Mouse (Mus musculus) embryonic facial prominence, embryonic 11.5 days (tissue): ENCODE results near the gene Themis. TPM values are rescaled to one million over a fixed set of nuclear protein-coding genes. Genes with fewer than 3 reads are reported as not detected.

ENCODE experiments used
- ATAC-seq: fragments of 200-750 bp; cut with Nextera tagmentation; replicated peaks from 2 replicates; pipeline ENCODE4 v1.8.0; 2017; ENCODE audit warnings: low read depth; ENCODE audit not compliant: insufficient number of reproducible peaks, low FRiP score, low TSS enrichment
- DNase-seq: peaks from one replicate; pipeline ENCODE4 v3.0.0-alpha.2; 2015; ENCODE audit warnings: low spot score
- H3K27ac ChIP-seq: fragments of 300-500 bp; sonication (generic); replicated peaks from 2 replicates; pipeline ENCODE4 v1.5.1; 2014; ENCODE audit warnings: mild to moderate bottlenecking, low read depth, low read length, control low read depth
- H3K27me3 ChIP-seq: fragments of 300-500 bp; sonication (generic); 2 replicates; pipeline ENCODE4 v1.6.1; 2014; ENCODE audit warnings: mild to moderate bottlenecking, low read length, moderate library complexity, mixed read lengths; ENCODE audit not compliant: control insufficient read depth, insufficient read depth
- H3K36me3 ChIP-seq: fragments of 300-500 bp; sonication (generic); replicated peaks from 2 replicates; pipeline ENCODE4 v1.6.1; 2014; ENCODE audit warnings: low read depth, mild to moderate bottlenecking, low read length, moderate library complexity, mixed read lengths; ENCODE audit not compliant: control insufficient read depth, insufficient read depth
- H3K4me1 ChIP-seq: fragments of 300-500 bp; sonication (generic); 2 replicates; pipeline ENCODE4 v1.6.1; 2014; ENCODE audit warnings: low read length, mixed read lengths; ENCODE audit not compliant: control insufficient read depth, insufficient read depth
- H3K4me2 ChIP-seq: fragments of 300-500 bp; sonication (generic); 2 replicates; pipeline ENCODE4 v1.6.1; 2014; ENCODE audit warnings: low read depth, mild to moderate bottlenecking, control low read depth, low read length, moderate library complexity
- H3K4me3 ChIP-seq: fragments of 300-500 bp; sonication (generic); 2 replicates; pipeline ENCODE4 v1.5.1; 2014; ENCODE audit warnings: low read depth, low read length, control low read depth
- H3K9ac ChIP-seq: fragments of 300-500 bp; sonication (generic); replicated peaks from 2 replicates; pipeline ENCODE4 v1.6.1; 2014; ENCODE audit warnings: mild to moderate bottlenecking, control low read depth, low read length
- H3K9me3 ChIP-seq: fragments of 300-500 bp; sonication (generic); replicated peaks from 2 replicates; pipeline ENCODE4 v1.6.1; 2016; ENCODE audit warnings: mild to moderate bottlenecking, low read length, inconsistent platforms, mixed read lengths; ENCODE audit not compliant: control insufficient read depth
- WGBS: fragments of 180-500 bp; shearing (Covaris S2); extraction: QIAGEN DNeasy Blood & Tissue Kit; methylation state at CpG from one replicate; pipeline ENCODE4 v1.1.7; 2014; 5-methylcytosine and 5-hydroxymethylcytosine counted together
- polyA plus RNA-seq: library from polyadenylated mRNA; unstranded; fragments of >200 nt; fragmentation: Nextera tagmentation; extraction: Ambion mirVana; gene quantifications from 2 replicates; pipeline ENCODE4 v1.2.1, GENCODE M21; 2014

Gene Themis
- polyA plus RNA-seq, 1 experiment from 2014 or later, result 0.10 TPM

DNA sequence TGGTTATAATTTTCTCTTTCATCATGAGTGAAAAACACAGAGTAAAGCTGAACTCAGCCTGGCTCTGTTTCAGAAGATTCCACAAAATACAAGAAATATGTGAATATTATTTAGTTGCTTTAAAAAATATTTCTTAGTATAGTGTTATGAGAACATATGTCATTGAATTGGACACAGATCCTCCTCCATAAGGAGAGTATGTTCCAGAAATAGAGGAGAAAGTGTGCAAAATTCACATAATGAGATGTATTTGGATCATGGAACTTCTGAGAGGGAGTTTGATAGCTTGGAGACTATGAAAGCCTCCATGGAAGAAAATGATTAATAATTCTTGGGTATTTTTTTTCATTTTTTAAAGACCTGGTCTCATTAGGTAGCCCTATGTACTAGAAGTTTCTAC, 13.4 kb upstream of the Themis start:
- no peak overlapping the region for H3K4me2 ChIP-seq
- no peak for DNase-seq
- no peaks in the 10 kb centered on the region for H3K36me3 ChIP-seq
- H3K27ac ChIP-seq, result no peak overlapping the region
- no peaks in the 10 kb centered on the region for H3K4me1 ChIP-seq
- H3K4me3 ChIP-seq, result no peak overlapping the region
- H3K9ac ChIP-seq, result no peak overlapping the region
- ATAC-seq, result no peak
- no peaks in the 10 kb centered on the region for H3K9me3 ChIP-seq
- no peaks in the 10 kb centered on the region for H3K27me3 ChIP-seq

DNA sequence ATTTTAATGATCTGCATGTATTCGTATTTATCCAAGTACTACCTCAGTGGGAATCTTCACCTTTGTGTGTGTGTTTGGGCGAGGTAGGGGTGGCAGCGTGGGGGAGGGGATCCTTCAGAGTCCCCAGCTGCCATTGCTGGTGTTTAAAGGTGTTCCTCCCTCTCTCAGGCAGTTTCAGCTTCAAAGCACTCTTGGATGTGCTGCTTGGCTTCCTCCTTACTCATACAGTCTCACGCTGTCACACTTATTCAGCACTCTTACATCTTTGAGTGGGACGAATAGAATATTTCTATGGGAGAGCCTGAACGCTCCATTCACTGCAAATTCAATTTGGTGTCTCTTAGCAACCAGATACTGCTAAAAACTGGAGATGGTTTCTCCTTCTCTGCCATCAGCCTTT, 3.0 kb upstream of the Themis start:
- Histone ChIP-seq H3K27me3 (no peaks in the 10 kb centered on the region), H3K4me2 (no peak overlapping the region), H3K27ac (no peak overlapping the region), H3K9me3 (no peaks in the 10 kb centered on the region), H3K4me3 (no peak overlapping the region), H3K9ac (no peak overlapping the region), H3K36me3 (no peaks in the 10 kb centered on the region), H3K4me1 (no peaks in the 10 kb centered on the region)
- 75% methylated on average over 6 of the region's 6 CpGs for WGBS
- ATAC-seq (no peak), DNase-seq (no peak)

DNA sequence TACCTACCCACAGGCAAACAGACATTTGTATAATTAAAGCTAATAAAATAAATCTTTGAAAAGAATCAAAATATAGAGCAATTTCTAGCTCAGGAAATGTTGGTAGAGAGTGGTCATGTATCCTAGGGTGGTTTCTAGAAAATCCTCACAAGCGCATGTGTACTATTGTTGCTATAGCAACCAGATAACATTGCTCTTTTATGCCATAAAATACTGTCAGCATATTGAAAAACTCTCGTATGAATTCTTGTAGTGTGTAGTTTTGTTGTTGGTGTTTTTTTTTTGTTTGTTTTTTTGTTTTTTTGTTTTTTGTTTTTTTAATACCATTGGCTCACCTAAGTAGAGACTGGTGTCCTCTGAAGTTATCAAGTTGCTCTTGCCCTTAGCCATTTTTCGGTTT, 5.8 kb downstream of the Themis start:
- Histone ChIP-seq H3K27me3 (no peaks in the 10 kb centered on the region), H3K9ac (no peak overlapping the region), H3K36me3 (no peaks in the 10 kb centered on the region), H3K9me3 (no peaks in the 10 kb centered on the region), H3K4me1 (no peaks in the 10 kb centered on the region), H3K4me3 (no peak overlapping the region), H3K27ac (no peak overlapping the region), H3K4me2 (no peak overlapping the region)
- DNase-seq (no peak), ATAC-seq (no peak)
- WGBS, result 92% methylated on average over 3 of the region's 3 CpGs

DNA sequence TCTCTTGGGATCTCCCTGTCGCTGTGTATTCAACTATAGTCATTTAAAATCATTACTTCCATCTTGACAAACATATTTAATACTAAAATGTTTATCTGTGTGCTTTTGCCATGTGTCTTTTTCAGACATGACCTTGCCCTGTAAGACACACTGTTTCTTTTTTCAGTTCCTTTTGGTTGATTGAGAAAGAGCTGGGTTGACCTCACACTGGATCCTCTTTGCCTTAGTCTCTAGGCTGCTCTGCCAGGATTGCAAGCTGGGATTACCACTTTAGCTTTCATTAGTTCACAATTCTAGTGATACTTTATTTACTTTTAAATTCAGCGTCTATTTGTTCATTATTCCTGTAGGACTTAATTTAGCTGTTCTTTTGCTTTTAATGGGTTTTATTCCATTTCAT, 7.2 kb downstream of the Themis start:
- H3K27me3 ChIP-seq, result no peaks in the 10 kb centered on the region

DNA sequence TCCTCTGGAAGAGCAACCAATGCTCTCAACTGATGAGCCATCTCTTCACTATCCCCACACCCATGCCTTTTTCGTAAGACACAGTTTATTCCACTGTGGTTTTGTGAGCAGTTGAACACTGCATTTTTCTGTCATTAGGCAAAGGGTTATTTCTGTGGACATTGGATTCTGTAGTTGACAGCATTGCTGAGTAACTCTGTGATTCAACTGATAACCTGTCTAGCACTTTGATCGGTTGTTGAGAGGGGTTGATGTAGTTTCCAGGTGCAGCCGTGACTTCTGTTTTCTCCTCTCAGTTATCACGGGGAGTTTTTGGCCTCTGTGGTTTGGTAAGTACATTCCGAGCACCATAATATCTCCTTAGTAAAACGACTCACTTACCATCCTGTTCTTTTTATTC, 26.8 kb downstream of the Themis start:
- Histone ChIP-seq H3K27ac (no peak overlapping the region), H3K4me2 (no peak overlapping the region), H3K9me3 (no peaks in the 10 kb centered on the region), H3K27me3 (no peaks in the 10 kb centered on the region), H3K9ac (no peak overlapping the region), H3K36me3 (no peaks in the 10 kb centered on the region), H3K4me1 (no peaks in the 10 kb centered on the region), H3K4me3 (no peak overlapping the region)
- DNase-seq (no peak), ATAC-seq (no peak)
- WGBS, result 88% methylated on average over 6 of the region's 6 CpGs

More for the DNA sequence above, 7.2 kb downstream of the Themis start:
- Histone ChIP-seq H3K4me2 (no peak overlapping the region), H3K9ac (no peak overlapping the region), H3K9me3 (no peaks in the 10 kb centered on the region), H3K4me1 (no peaks in the 10 kb centered on the region), H3K36me3 (no peaks in the 10 kb centered on the region), H3K27ac (no peak overlapping the region), H3K4me3 (no peak overlapping the region)
- 84% methylated on average over 2 of the region's 2 CpGs for WGBS
- no peak for DNase-seq
- ATAC-seq, result no peak

DNA sequence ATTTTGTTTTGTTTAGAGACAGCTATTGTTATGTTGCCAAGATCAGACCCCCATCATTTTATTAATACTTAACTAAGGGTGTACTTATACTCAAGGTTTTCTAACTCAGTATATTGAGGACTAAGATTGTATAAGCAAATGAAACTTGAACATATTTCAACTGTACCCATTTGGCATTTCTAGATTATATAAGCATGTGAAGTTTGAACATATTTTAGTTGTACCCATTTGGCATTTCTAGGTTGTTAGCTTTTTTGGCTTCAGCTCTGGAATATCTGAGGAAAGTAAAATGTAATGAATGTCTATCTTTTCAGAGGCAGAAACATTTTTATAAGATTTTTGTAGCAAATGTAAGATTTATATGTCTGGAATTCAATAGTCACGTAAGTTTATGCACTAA, 27.9 kb downstream of the Themis start:
- H3K36me3 ChIP-seq, result no peaks in the 10 kb centered on the region
- DNase-seq (no peak), ATAC-seq (no peak)
- no peak overlapping the region for H3K27ac ChIP-seq
- WGBS, result 84% methylated on average over 1 of the region's 1 CpGs
- H3K9ac ChIP-seq, result no peak overlapping the region
- H3K4me1 ChIP-seq, result no peaks in the 10 kb centered on the region
- no peak overlapping the region for H3K4me3 ChIP-seq
- H3K9me3 ChIP-seq, result no peaks in the 10 kb centered on the region
- no peaks in the 10 kb centered on the region for H3K27me3 ChIP-seq
- H3K4me2 ChIP-seq, result no peak overlapping the region

DNA sequence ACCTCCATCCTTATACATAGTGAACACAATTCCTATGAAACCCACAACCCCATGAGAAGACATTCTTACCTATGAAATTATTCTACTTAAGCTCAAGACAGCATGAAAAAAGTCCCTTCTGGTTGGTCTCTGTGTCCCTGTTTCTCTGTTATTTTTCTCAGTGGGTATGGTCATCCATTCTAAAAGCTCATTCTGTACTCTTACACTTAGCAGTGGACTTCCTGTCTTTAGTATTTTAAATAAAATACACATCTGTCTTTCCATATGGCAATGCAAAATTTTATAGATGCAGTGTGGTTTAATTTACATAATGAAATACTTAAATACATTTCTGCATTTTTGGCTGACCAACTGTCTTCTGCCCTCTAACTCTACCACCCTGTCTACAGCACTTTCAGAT, 30.0 kb downstream of the Themis start:
- no peak overlapping the region for H3K4me2 ChIP-seq
- DNase-seq (no peak), ATAC-seq (no peak)
- H3K9me3 ChIP-seq, result no peaks in the 10 kb centered on the region
- H3K4me3 ChIP-seq, result no peak overlapping the region
- no peaks in the 10 kb centered on the region for H3K36me3 ChIP-seq
- H3K27me3 ChIP-seq, result no peaks in the 10 kb centered on the region
- H3K4me1 ChIP-seq, result no peaks in the 10 kb centered on the region
- H3K9ac ChIP-seq, result no peak overlapping the region
- no peak overlapping the region for H3K27ac ChIP-seq

DNA sequence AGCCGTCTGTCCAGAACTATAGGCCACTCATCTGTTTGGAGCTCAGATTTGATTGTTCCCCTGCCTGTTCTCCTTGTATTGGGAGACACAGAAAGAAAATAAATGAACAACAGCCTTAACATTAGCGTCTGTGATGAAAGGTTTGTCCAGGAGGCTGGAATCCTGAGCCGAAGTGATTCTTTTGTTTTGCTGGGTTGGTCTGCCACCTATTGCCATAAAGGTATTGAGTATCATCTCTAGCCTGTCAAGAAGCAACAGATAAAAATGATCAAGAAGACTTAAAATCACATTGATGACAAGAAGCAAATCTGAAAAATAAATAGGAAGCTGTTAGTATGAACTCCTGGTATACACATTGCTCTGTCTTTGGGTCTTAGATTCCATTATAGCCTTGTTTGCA, 53.7 kb downstream of the Themis start:
- no peak overlapping the region for H3K4me3 ChIP-seq
- no peaks in the 10 kb centered on the region for H3K27me3 ChIP-seq
- no peak for ATAC-seq
- H3K9me3 ChIP-seq, result no peaks in the 10 kb centered on the region
- no peak overlapping the region for H3K4me2 ChIP-seq
- DNase-seq, result no peak
- H3K27ac ChIP-seq, result no peak overlapping the region
- no peaks in the 10 kb centered on the region for H3K36me3 ChIP-seq
- H3K9ac ChIP-seq, result no peak overlapping the region
- 78% methylated on average over 3 of the region's 3 CpGs for WGBS
- no peaks in the 10 kb centered on the region for H3K4me1 ChIP-seq

DNA sequence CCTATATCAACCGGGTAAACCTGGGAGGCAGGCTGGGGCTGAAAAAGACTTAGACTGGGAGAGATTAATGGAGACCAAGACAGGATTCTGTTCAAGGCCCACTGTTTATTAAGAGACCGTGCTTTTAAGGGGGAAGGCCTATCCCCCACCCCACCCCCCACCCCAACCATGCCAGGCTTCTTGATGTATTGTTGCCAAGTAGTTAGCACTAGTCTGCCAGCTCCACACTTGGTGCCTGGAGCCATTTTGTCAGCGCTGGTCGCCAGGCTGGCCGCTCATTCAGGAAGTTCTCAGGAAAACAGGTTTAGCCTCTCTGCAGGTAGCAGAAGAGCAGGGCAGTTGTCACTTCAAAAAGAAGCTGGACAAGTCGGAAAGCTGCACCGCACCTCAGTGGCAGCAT, 55.1 kb downstream of the Themis start:
- Histone ChIP-seq H3K27me3 (no peaks in the 10 kb centered on the region), H3K4me3 (no peak overlapping the region), H3K4me2 (no peak overlapping the region), H3K27ac (no peak overlapping the region), H3K4me1 (no peaks in the 10 kb centered on the region), H3K9me3 (no peaks in the 10 kb centered on the region), H3K9ac (no peak overlapping the region), H3K36me3 (no peaks in the 10 kb centered on the region)
- no peak for ATAC-seq
- no peak for DNase-seq
- 82% methylated on average over 7 of the region's 7 CpGs for WGBS
